Mouse (Mus musculus) forebrain, postnatal 0 days (tissue): ENCODE results near the gene Ttf1. TPM values are rescaled to one million over a fixed set of nuclear protein-coding genes. Genes with fewer than 3 reads are reported as not detected.
"Not testable (repeated sequence)": the region's sequence is repeated elsewhere in the genome, so short reads cannot be mapped to it uniquely, and the experiment has no call there.

Source experiments
- ATAC-seq: fragments of 200-750 bp; cut with Nextera tagmentation; 2 replicates; pipeline ENCODE4 v1.8.0; 2017; ENCODE audit warnings: mild to moderate bottlenecking, moderate library complexity
- DNase-seq: peaks from one replicate; pipeline ENCODE4 v3.0.0-alpha.2; 2015
- H3K27ac ChIP-seq: fragments of 300-500 bp; sonication (generic); 2 replicates; pipeline ENCODE4 v1.5.1; 2014; ENCODE audit warnings: low read depth, mild to moderate bottlenecking, antibody characterized with exemption, low read length, moderate library complexity, mixed read lengths
- H3K27me3 ChIP-seq: fragments of 300-500 bp; sonication (generic); 2 replicates; pipeline ENCODE4 v1.6.1; 2014; ENCODE audit warnings: mild to moderate bottlenecking, low read length, mixed read lengths; ENCODE audit not compliant: insufficient read depth
- H3K36me3 ChIP-seq: fragments of 300-500 bp; sonication (generic); 2 replicates; pipeline ENCODE4 v1.6.1; 2014; ENCODE audit warnings: mild to moderate bottlenecking, moderate library complexity; ENCODE audit not compliant: insufficient read depth
- H3K4me1 ChIP-seq: fragments of 300-500 bp; sonication (generic); 2 replicates; pipeline ENCODE4 v1.6.1; 2014; ENCODE audit warnings: antibody characterized with exemption; ENCODE audit not compliant: insufficient read depth
- H3K4me2 ChIP-seq: fragments of 300-500 bp; sonication (generic); 2 replicates; pipeline ENCODE4 v1.6.1; 2014; ENCODE audit warnings: low read depth, mild to moderate bottlenecking, moderate library complexity
- H3K4me3 ChIP-seq: fragments of 300-500 bp; sonication (generic); 2 replicates; pipeline ENCODE4 v1.5.1; 2014; ENCODE audit warnings: low read depth, low read length, mixed read lengths
- H3K9ac ChIP-seq: fragments of 300-500 bp; sonication (generic); 2 replicates; pipeline ENCODE4 v1.6.1; 2014; ENCODE audit warnings: mild to moderate bottlenecking
- H3K9me3 ChIP-seq: fragments of 300-500 bp; sonication (generic); 2 replicates; pipeline ENCODE4 v1.6.1; 2016; ENCODE audit warnings: low read length
- CTCF ChIP-seq: sonication (generic); IDR thresholded peaks from 2 replicates; pipeline ENCODE4 v1.5.1; 2016; ENCODE audit warnings: antibody characterized with exemption, control low read depth, low read depth
- WGBS: fragments of 180-500 bp; shearing (Covaris S2); extraction: QIAGEN DNeasy Blood & Tissue Kit; methylation state at CpG from one replicate; pipeline ENCODE4 v1.1.7; 2014; 5-methylcytosine and 5-hydroxymethylcytosine counted together
- polyA plus RNA-seq: library from polyadenylated mRNA; unstranded; fragments of >200 nt; fragmentation: Nextera tagmentation; extraction: Ambion mirVana; gene quantifications from 2 replicates; pipeline ENCODE4 v1.2.1, GENCODE M21; 2015
- total RNA-seq: library from RNA; depleted of rRNA; stranded (reverse); fragments of >200 nt; gene quantifications from 2 replicates; pipeline ENCODE4 v1.2.3, GENCODE M21; 2014

Ttf1 gene
- total and polyA plus RNA-seq, 2 experiments from 2014 or later: 3.4 to 72.5 TPM

DNA sequence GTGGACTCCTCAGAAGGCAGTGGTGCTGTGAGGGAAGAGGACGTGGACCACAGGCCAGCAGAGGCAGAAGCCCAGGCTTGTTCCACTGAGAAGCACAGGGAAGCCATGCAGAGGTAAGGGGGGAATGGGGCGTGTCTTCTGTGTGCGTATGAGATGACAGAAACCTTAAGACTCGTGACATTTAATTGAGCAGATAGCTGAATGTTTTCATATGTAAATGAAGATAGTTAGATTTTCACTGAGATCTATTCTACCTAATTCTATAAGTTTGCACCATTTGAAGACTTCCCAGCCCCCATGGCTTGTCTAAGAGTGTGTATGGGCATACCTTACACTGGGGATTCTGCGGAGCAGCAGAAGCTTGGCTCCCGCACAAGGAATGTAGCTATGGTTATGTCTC lies 5.7 kb downstream of the Ttf1 start:
- TF ChIP-seq CTCF: no peak
- Histone ChIP-seq H3K4me1 (peaks cover 3% of the 10 kb centered on the region; the same call in 1 of the 2 replicates), H3K4me3 (no peak overlapping the region), H3K36me3 (peaks cover 36% of the 10 kb centered on the region), H3K9ac (no peak overlapping the region), H3K9me3 (no peaks in the 10 kb centered on the region), H3K27ac (no peak overlapping the region), H3K4me2 (no peak overlapping the region), H3K27me3 (no peaks in the 10 kb centered on the region)
- 80% methylated on average over 6 of the region's 6 CpGs for WGBS
- ATAC-seq: no peak
- DNase-seq: no peak

DNA sequence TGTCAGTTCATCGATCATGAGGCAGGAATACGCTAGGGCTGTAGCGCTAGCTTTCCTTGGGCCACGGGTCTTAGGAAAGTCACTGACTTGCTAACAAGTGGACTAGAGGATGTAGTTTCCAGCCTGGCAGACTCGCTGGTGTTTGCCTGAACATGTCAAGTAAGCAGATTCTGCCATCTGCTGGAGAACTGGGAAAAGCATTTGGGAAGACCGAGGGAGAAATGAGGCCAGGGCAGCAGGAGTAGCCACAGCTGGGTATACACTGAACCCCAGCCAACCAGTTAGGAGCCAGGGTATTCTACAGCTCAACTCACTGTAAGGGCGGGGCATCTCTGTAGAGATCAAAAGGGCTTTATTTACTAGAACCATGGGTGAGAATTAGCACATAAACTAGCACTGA lies 6.3 kb downstream of the Ttf1 start:
- peak; percentile 80 for TF ChIP-seq CTCF
- H3K4me1 ChIP-seq: no peaks in the 10 kb centered on the region
- no peaks in the 10 kb centered on the region for H3K9me3 ChIP-seq
- H3K27me3 ChIP-seq: no peaks in the 10 kb centered on the region
- no peak for ATAC-seq
- H3K36me3 ChIP-seq: peaks cover 42% of the 10 kb centered on the region
- no peak overlapping the region for H3K9ac ChIP-seq
- DNase-seq: peak; percentile 69
- H3K27ac ChIP-seq: no peak overlapping the region
- H3K4me3 ChIP-seq: no peak overlapping the region
- H3K4me2 ChIP-seq: no peak overlapping the region
- 57% methylated on average over 7 of the region's 7 CpGs for WGBS

DNA sequence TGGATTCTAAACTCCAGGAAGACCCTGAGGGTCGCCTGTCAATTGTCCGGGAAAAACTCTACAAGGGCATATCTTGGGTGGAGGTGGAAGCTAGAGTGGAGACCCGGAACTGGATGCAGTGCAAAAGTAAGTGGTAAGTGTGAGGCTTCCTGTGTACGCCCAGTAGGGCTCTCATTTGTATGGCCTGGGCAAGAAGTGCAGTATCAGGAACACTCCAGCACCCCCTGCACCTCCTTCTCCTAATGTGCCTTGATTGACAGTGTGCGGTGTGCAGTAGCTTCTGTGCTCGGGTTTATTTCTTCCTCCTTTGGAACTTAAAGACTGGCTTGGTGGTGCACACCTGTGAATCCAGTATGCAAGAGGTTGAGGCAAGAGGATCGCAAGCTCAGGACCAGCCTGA lies 14.6 kb downstream of the Ttf1 start:
- no peak overlapping the region for H3K9ac ChIP-seq
- TF ChIP-seq CTCF: no peak
- peaks cover 71% of the 10 kb centered on the region for H3K36me3 ChIP-seq
- WGBS: 94% methylated on average over 7 of the region's 7 CpGs
- no peaks in the 10 kb centered on the region for H3K4me1 ChIP-seq
- no peaks in the 10 kb centered on the region for H3K9me3 ChIP-seq
- ATAC-seq: no peak
- DNase-seq: no peak
- H3K4me3 ChIP-seq: no peak overlapping the region
- no peak overlapping the region for H3K27ac ChIP-seq
- H3K4me2 ChIP-seq: no peak overlapping the region
- no peaks in the 10 kb centered on the region for H3K27me3 ChIP-seq

GRCm38 (mm10) chr2:29075331-29076070 lies 15.4 kb downstream of the Ttf1 start:
- no peak overlapping the region for H3K4me2 ChIP-seq
- no peak overlapping the region for H3K9ac ChIP-seq
- ATAC-seq (no peak), DNase-seq (no peak)
- H3K4me1 ChIP-seq: no peaks in the 10 kb centered on the region
- H3K9me3 ChIP-seq: no peaks in the 10 kb centered on the region
- TF ChIP-seq CTCF: no peak
- H3K4me3 ChIP-seq: no peak overlapping the region
- H3K36me3 ChIP-seq: peaks cover 70% of the 10 kb centered on the region
- no peaks in the 10 kb centered on the region for H3K27me3 ChIP-seq
- 90% methylated on average over 11 of the region's 11 CpGs for WGBS
- H3K27ac ChIP-seq: no peak overlapping the region

- 81% methylated on average over 2 of the region's 2 CpGs for WGBS
- TF ChIP-seq CTCF: no peak
- peaks cover 70% of the 10 kb centered on the region for H3K36me3 ChIP-seq
These were observed 16.2 kb downstream of the Ttf1 start for GRCm38 (mm10) chr2:29076226-29076625.

DNA sequence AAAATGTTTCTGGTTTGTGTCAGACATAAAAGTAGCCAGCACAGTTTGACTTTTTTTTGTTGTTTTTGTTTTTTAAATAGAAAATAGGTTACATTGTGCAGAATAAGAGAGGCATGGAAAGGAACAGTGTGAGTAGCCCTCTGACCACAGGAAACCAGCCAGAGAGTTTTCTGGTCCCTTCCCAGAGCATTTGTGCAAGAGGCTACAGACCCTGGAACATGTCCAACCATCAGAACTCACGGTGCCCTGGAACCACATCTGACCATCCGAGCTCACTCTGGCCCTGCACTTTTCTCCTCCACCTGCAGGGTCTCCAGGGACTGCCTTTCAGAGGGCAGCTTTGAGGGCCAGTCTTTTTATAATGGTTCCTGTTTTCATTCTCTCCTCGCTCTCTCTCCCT lies 21.9 kb downstream of the Ttf1 start:
- H3K4me1 ChIP-seq: no peaks in the 10 kb centered on the region
- H3K9ac ChIP-seq: no peak overlapping the region
- no peaks in the 10 kb centered on the region for H3K27me3 ChIP-seq
- H3K9me3 ChIP-seq: no peaks in the 10 kb centered on the region
- WGBS: 71% methylated on average over 3 of the region's 3 CpGs
- H3K36me3 ChIP-seq: peaks cover 72% of the 10 kb centered on the region
- no peak overlapping the region for H3K27ac ChIP-seq
- no peak overlapping the region for H3K4me2 ChIP-seq
- no peak for DNase-seq
- no peak for TF ChIP-seq CTCF
- ATAC-seq: no peak
- H3K4me3 ChIP-seq: no peak overlapping the region

More at GRCm38 (mm10) chr2:29076226-29076625, 16.2 kb downstream of the Ttf1 start:
- Histone ChIP-seq H3K9me3 (no peaks in the 10 kb centered on the region), H3K4me2 (no peak overlapping the region), H3K9ac (no peak overlapping the region), H3K4me1 (no peaks in the 10 kb centered on the region), H3K27me3 (no peaks in the 10 kb centered on the region), H3K4me3 (no peak overlapping the region), H3K27ac (no peak overlapping the region)
- DNase-seq (no peak), ATAC-seq (no peak)

DNA sequence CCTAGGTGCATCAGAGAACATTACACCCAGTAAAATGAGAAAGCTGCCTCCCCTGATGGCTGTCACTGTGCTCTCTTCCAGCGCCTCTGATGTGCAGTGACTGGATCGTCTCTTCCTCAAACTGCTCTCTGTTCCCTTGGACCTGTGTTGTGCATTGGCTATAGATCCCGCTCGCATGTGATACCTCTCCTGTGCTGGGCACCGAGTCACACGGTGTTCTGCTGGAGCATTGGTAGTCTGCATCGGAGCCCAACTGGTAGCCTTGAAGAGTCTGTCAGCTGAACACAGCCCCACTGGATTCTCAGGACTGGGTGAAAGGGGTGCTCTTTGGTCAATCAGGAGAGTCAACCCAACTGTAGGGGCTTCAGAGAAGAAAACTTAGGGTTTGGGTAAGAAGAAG lies 26.0 kb downstream of the Ttf1 start:
- 96% methylated on average over 7 of the region's 7 CpGs for WGBS
- ATAC-seq (no peak), DNase-seq (no peak)

GRCm38 (mm10) chr2:29089276-29089675 lies 29.2 kb downstream of the Ttf1 start:
- 87% methylated on average over 6 of the region's 6 CpGs for WGBS
- not testable (repeated sequence) for H3K27me3 ChIP-seq, H3K4me3 ChIP-seq, H3K27ac ChIP-seq, H3K9ac ChIP-seq, ATAC-seq, DNase-seq, H3K4me1 ChIP-seq, H3K9me3 ChIP-seq, H3K4me2 ChIP-seq
- peaks cover 23% of the 10 kb centered on the region for H3K36me3 ChIP-seq

More for the DNA sequence above, 26.0 kb downstream of the Ttf1 start:
- no peak for TF ChIP-seq CTCF
- H3K27me3 ChIP-seq: no peaks in the 10 kb centered on the region
- H3K9ac ChIP-seq: no peak overlapping the region
- no peaks in the 10 kb centered on the region for H3K9me3 ChIP-seq
- no peaks in the 10 kb centered on the region for H3K4me1 ChIP-seq
- no peak overlapping the region for H3K4me3 ChIP-seq
- H3K36me3 ChIP-seq: peaks cover 49% of the 10 kb centered on the region
- H3K4me2 ChIP-seq: no peak overlapping the region
- H3K27ac ChIP-seq: no peak overlapping the region
